Mouse (Mus musculus): Measurements from ENCODE around the gene Gm10392.

- TF ChIP-seq GATA1 (IDR thresholded peaks at IDR 0.05; ENCODE audit: borderline replicate concordance, low read length), result no peak
- TF ChIP-seq FLI1 (IDR thresholded peaks at IDR 0.05; ENCODE audit: low read length), result no peak
Measured at GRCm38 (mm10) chr11:77530862-77531261, 11.9 kb upstream of the Gm10392 start.
